Mouse (Mus musculus) urinary bladder, postnatal 0 days (tissue): ENCODE results near the gene Pdgfc. TPM values are rescaled to one million over a fixed set of nuclear protein-coding genes. Genes with fewer than 3 reads are reported as not detected.

Experiments
- polyA plus RNA-seq: library from polyadenylated mRNA; unstranded; fragments of >200 nt; fragmentation: Nextera tagmentation; extraction: Ambion mirVana; gene quantifications from 2 replicates; pipeline ENCODE4 v1.2.1, GENCODE M21; 2015

Pdgfc gene
- 10.8 and 12.1 TPM in 2 replicates for polyA plus RNA-seq

DNA sequence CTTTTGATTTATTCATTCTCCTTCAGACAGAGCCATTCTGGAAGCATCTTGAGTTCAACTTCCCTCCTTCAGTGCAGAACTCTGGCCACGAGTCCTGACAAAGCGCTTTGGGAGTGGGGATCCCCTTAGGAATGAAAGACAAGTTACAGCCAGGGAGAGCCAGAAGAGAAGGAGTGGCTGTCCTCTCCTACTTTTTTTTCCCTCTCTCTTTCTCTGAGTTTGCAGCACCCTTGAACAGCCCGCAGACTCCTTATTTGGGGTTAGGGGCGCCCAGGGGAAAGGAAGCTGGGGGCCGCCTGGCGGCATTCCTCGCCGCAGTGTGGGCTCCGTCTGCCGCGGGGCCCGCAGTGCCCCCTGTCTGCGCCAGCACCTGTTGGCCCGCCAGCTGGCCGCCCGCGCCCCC lies at the start of gene Pdgfc:
Gene Pdgfc, plus strand, starts transcription at position 266 of the 403 bp plus-strand sequence.

Other genes starting within 250 kb of the Pdgfc start
- gene Gria2, start 233.6 kb upstream of the Pdgfc start, polyA plus RNA-seq: 0.07 and 0.12 TPM in 2 replicates
- 1.8 and 2.0 TPM in 2 replicates for gene Glrb, start 122.8 kb upstream of the Pdgfc start, polyA plus RNA-seq